Comparison of ENCODE assay signal across 25 mouse cellular contexts in the genomic region with DNA sequence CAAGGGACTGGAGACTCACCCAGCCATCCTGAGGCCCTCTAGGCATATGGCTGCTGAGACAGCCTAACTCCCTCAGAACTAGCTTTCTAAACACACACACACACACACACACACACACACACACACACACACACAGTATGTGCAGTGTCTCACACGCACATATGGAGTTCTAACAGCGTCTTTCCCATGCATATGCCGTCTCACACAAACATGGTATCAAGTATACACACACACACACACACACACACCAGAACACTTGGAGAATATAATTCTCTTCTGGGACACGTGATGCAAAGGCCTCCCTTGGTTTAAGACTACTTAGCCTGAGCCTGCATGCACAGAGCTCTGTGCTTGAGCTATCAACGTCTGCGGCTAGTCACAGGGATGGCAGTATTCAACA. TPM values are rescaled to one million over a fixed set of nuclear protein-coding genes. Genes with fewer than 3 reads are reported as not detected.
DNase-seq lines count a peak whose midpoint lies in the region; ATAC-seq and TF ChIP-seq lines count a peak whose summit lies in the region.
"Had no signal": no experiment of that assay in that cellular context is flagged by ENCODE, and none has a peak within 500 bp of the region (broad histone marks: within the 10 kb centered on the region; RNA-seq: fewer than 3 reads in every experiment).

No protein-coding gene starts in this region.

- 90% methylated on average over 6 of the region's 6 CpGs for WGBS in forebrain, embryonic 13.5 days
- 91% methylated on average over 6 of the region's 6 CpGs for WGBS in forebrain, embryonic 11.5 days
- WGBS in lung, postnatal 0 days = 72% methylated on average over 6 of the region's 6 CpGs
- 65% methylated on average over 6 of the region's 6 CpGs for WGBS in forebrain, postnatal 0 days

- 0 out of 2 replicates have a peak, but pooled peaks have one; percentile 64 for TF ChIP-seq EP300 in lung, postnatal 0 days (IDR thresholded peaks at IDR 0.05)

- TF ChIP-seq CTCF in lung, postnatal 0 days (IDR thresholded peaks at IDR 0.05) = no peak
- no peak for TF ChIP-seq CTCF in forebrain, postnatal 0 days (IDR thresholded peaks at IDR 0.05; ENCODE audit: low read depth)

- no peak for DNase-seq in forebrain, embryonic 11.5 days (ENCODE audit: low spot score)
- DNase-seq in lung, postnatal 0 days (ENCODE audit: low spot score) = no peak
- DNase-seq in lung, postnatal 36 days = no peak
- peak; percentile 66 for DNase-seq in forebrain, postnatal 0 days
- DNase-seq: adrenal gland, postnatal 10 days; cerebellum, adult 18-20 months; cerebellum, adult 9-10 months; cerebellum, postnatal 14 days; gastrocnemius, postnatal 10 days; gastrocnemius, postnatal 36 days; heart, adult 2 months; heart, postnatal 14 days; heart, postnatal 4 days; kidney, adult 18-20 months had no signal

- no peak overlapping the region for H3K9ac ChIP-seq in forebrain, embryonic 13.5 days
- no peak overlapping the region for H3K9ac ChIP-seq in forebrain, embryonic 11.5 days (ENCODE audit: low read length)
- H3K9ac ChIP-seq in lung, postnatal 0 days (replicated peaks; ENCODE audit: low read depth) = no peak overlapping the region
- no peak overlapping the region for H3K9ac ChIP-seq in forebrain, postnatal 0 days
- H3K9ac ChIP-seq: heart, embryonic 13.5 days; hindbrain, embryonic 14.5 days had no signal

- ATAC-seq in forebrain, embryonic 13.5 days = peak; percentile 16; the same call in 1 of the 2 replicates
- ATAC-seq in forebrain, embryonic 11.5 days (replicated peaks; ENCODE audit: low FRiP score) = no peak
- no peak for ATAC-seq in lung, postnatal 0 days
- peak; percentile 75 for ATAC-seq in forebrain, postnatal 0 days
- no peak for ATAC-seq in erythroblast, adult 5-6 weeks (replicated peaks; ENCODE audit: low FRiP score, poor library complexity, severe bottlenecking)
- ATAC-seq: hindbrain, postnatal 0 days; inflammation-experienced regulatory T-cells, adult 6 months; intestine, embryonic 16.5 days; Patski had no signal

- H3K9me3 ChIP-seq in forebrain, embryonic 13.5 days (replicated peaks) = no peaks in the 10 kb centered on the region
- no peaks in the 10 kb centered on the region for H3K9me3 ChIP-seq in forebrain, embryonic 11.5 days (ENCODE audit: control insufficient read depth, low read length)
- no peaks in the 10 kb centered on the region for H3K9me3 ChIP-seq in lung, postnatal 0 days (ENCODE audit: low read length)
- no peaks in the 10 kb centered on the region for H3K9me3 ChIP-seq in forebrain, postnatal 0 days (ENCODE audit: low read length)
- H3K9me3 ChIP-seq: G1E; heart, embryonic 10.5 days; heart, embryonic 13.5 days had no signal

- H3K4me2 ChIP-seq in forebrain, embryonic 13.5 days = no peak overlapping the region
- no peak overlapping the region for H3K4me2 ChIP-seq in forebrain, embryonic 11.5 days (ENCODE audit: low read depth, low read length, severe bottlenecking)
- no peak overlapping the region for H3K4me2 ChIP-seq in lung, postnatal 0 days (replicated peaks; ENCODE audit: low read depth, low read length)
- no peak overlapping the region for H3K4me2 ChIP-seq in forebrain, postnatal 0 days (ENCODE audit: low read depth)
- H3K4me2 ChIP-seq: heart, embryonic 13.5 days; hindbrain, embryonic 14.5 days had no signal

- H3K4me1 ChIP-seq in forebrain, embryonic 13.5 days = no peaks in the 10 kb centered on the region
- no peaks in the 10 kb centered on the region for H3K4me1 ChIP-seq in forebrain, embryonic 11.5 days (replicated peaks; ENCODE audit: control insufficient read depth, insufficient read depth, low read length)
- no peaks in the 10 kb centered on the region for H3K4me1 ChIP-seq in lung, postnatal 0 days (ENCODE audit: insufficient read depth, low read depth, low read length)
- no peaks in the 10 kb centered on the region for H3K4me1 ChIP-seq in forebrain, postnatal 0 days (ENCODE audit: insufficient read depth)

- no peaks in the 10 kb centered on the region for H3K27me3 ChIP-seq in forebrain, embryonic 13.5 days
- H3K27me3 ChIP-seq in forebrain, embryonic 11.5 days (ENCODE audit: control insufficient read depth, insufficient read depth, low read length) = no peaks in the 10 kb centered on the region
- no peaks in the 10 kb centered on the region for H3K27me3 ChIP-seq in lung, postnatal 0 days (replicated peaks; ENCODE audit: insufficient read depth, low read length)
- no peaks in the 10 kb centered on the region for H3K27me3 ChIP-seq in forebrain, postnatal 0 days (ENCODE audit: insufficient read depth, low read length)
- H3K27me3 ChIP-seq: heart, embryonic 13.5 days; Patski had no signal

- H3K36me3 ChIP-seq in forebrain, embryonic 13.5 days (ENCODE audit: poor library complexity, severe bottlenecking) = peaks cover 96% of the 10 kb centered on the region
- H3K36me3 ChIP-seq in forebrain, embryonic 11.5 days (ENCODE audit: control insufficient read depth, insufficient read depth, low read length) = peaks cover 24% of the 10 kb centered on the region
- peaks cover 10% of the 10 kb centered on the region for H3K36me3 ChIP-seq in lung, postnatal 0 days (ENCODE audit: insufficient read depth, low read length)
- peaks cover 71% of the 10 kb centered on the region for H3K36me3 ChIP-seq in forebrain, postnatal 0 days (ENCODE audit: insufficient read depth)
- H3K36me3 ChIP-seq: G1E had no signal

- H3K4me3 ChIP-seq in forebrain, embryonic 13.5 days = no peak overlapping the region
- no peak overlapping the region for H3K4me3 ChIP-seq in forebrain, embryonic 11.5 days (ENCODE audit: low read depth, low read length)
- H3K4me3 ChIP-seq in lung, postnatal 0 days (ENCODE audit: low read depth, low read length) = no peak overlapping the region
- H3K4me3 ChIP-seq in forebrain, postnatal 0 days (ENCODE audit: low read depth, low read length) = no peak overlapping the region
- H3K4me3 ChIP-seq: heart, adult 2 months; heart, embryonic 10.5 days; heart, embryonic 13.5 days had no signal

- no peak overlapping the region for H3K27ac ChIP-seq in forebrain, embryonic 13.5 days
- no peak overlapping the region for H3K27ac ChIP-seq in forebrain, embryonic 11.5 days (ENCODE audit: low read depth, low read length)
- peak overlapping the region; percentile 74 for H3K27ac ChIP-seq in lung, postnatal 0 days (ENCODE audit: low read length)
- no peak overlapping the region for H3K27ac ChIP-seq in forebrain, postnatal 0 days (ENCODE audit: low read depth, low read length)
- H3K27ac ChIP-seq: heart, adult 2 months; heart, embryonic 10.5 days; heart, embryonic 13.5 days; hindbrain, embryonic 14.5 days; hindbrain, postnatal 0 days had no signal

RNA-seq across cellular contexts. Expression of a gene that starts 52.0 kb away (rescaled TPM):
- 57.7 and 58.7 TPM in 2 replicates for polyA plus RNA-seq in forebrain, embryonic 13.5 days (2015; fragmentation: Nextera tagmentation; extraction: Ambion mirVana)
- polyA plus RNA-seq in forebrain, embryonic 11.5 days (2014; fragmentation: Nextera tagmentation; extraction: Ambion mirVana) = 62.3 and 67.9 TPM in 2 replicates
- polyA plus RNA-seq in lung, postnatal 0 days (2015; fragmentation: Nextera tagmentation; extraction: Ambion mirVana) = 20.3 and 23.4 TPM in 2 replicates
- total RNA-seq in forebrain, postnatal 0 days (2014; rRNA removed) = 96.5 and 122 TPM in 2 replicates
- 29.7 and 39.0 TPM in 2 replicates for polyA plus RNA-seq in forebrain, postnatal 0 days (2015; fragmentation: Nextera tagmentation; extraction: Ambion mirVana)
- total RNA-seq in erythroblast, adult 5-6 weeks (2015; ENCODE audit: low replicate concordance) = 21.5 and 27.2 TPM in 2 replicates
- 56.9 and 76.8 TPM in 2 replicates for total RNA-seq in erythroblast, adult 5-6 weeks (2017; ENCODE audit: low replicate concordance)

RNA-seq across cellular contexts. Expression of a gene that starts 59.3 kb away (rescaled TPM):
- polyA plus RNA-seq in forebrain, embryonic 13.5 days (2015; fragmentation: Nextera tagmentation; extraction: Ambion mirVana) = 62.9 and 76.1 TPM in 2 replicates
- polyA plus RNA-seq in forebrain, embryonic 11.5 days (2014; fragmentation: Nextera tagmentation; extraction: Ambion mirVana) = 90.5 and 99.9 TPM in 2 replicates
- polyA plus RNA-seq in lung, postnatal 0 days (2015; fragmentation: Nextera tagmentation; extraction: Ambion mirVana) = 65.1 and 85.0 TPM in 2 replicates
- total RNA-seq in forebrain, postnatal 0 days (2014; rRNA removed) = 109 and 120 TPM in 2 replicates
- 30.5 and 45.0 TPM in 2 replicates for polyA plus RNA-seq in forebrain, postnatal 0 days (2015; fragmentation: Nextera tagmentation; extraction: Ambion mirVana)
- total RNA-seq in erythroblast, adult 5-6 weeks (2015; ENCODE audit: low replicate concordance) = not detected in 2 replicates
- total RNA-seq in erythroblast, adult 5-6 weeks (2017; ENCODE audit: low replicate concordance) = not detected in 2 replicates
- total RNA-seq: granulocyte monocyte progenitor cell, adult 5-6 weeks had no signal
- polyA plus RNA-seq: G1E had no signal

Comparison
In these comparisons a context has a peak if more than half of its experiments do, and no peak if none do; other contexts are left out.
1. ATAC-seq: peak in forebrain, embryonic 13.5 days (single experiment) and forebrain, postnatal 0 days (single experiment); none in forebrain, embryonic 11.5 days (single experiment), lung, postnatal 0 days (single experiment) and erythroblast, adult 5-6 weeks (single experiment).